Mouse (Mus musculus) megakaryocyte progenitor cell, adult 5-6 weeks (primary cell): Measurements from ENCODE around the gene Tecpr1. TPM values are rescaled to one million over a fixed set of nuclear protein-coding genes. Genes with fewer than 3 reads are reported as not detected.

Experiments
- ATAC-seq: replicated peaks from 2 replicates; pipeline ENCODE4 v1.8.0; 2016; ENCODE audit warnings: mild to moderate bottlenecking, moderate TSS enrichment, inconsistent platforms; ENCODE audit not compliant: poor library complexity
- total RNA-seq, 2 experiments: library from RNA; stranded (forward) in 1 of 2; stranded (reverse) in 1 of 2; fragments of 157-497, 149-512 nt in 1 of 2; fragments of 200-1000 nt in 1 of 2; gene quantifications; 2 replicates each; pipeline versions ENCODE4 v1.2.3 to v1.2.4; 2015 to 2017

Tecpr1 gene
- total RNA-seq (2015) (2.0 and 2.3 TPM in 2 replicates), total RNA-seq (2017) (2.1 and 2.5 TPM in 2 replicates)

DNA sequence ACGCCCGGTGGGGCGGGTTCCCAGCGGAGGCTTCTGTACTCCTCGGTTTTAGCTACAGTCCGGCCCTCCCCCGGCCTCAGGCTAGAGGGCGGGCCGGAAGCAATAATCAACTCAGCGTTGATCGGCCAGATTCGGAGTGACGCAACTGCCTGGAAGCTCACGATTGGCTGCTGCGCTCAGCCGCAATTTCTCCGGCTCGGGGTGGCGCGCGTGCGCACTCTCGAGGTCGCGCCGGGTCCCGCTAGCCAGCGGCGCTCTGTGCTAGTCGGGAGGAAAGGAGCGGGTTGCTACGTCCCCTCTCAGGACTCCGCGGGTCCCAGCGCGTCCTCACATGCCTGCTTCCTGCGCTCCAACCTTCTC is at the start of gene Tecpr1:
Gene Tecpr1, minus strand, starts transcription at position 113 of the 360 bp plus-strand sequence.
- peak; percentile 90 for ATAC-seq

DNA sequence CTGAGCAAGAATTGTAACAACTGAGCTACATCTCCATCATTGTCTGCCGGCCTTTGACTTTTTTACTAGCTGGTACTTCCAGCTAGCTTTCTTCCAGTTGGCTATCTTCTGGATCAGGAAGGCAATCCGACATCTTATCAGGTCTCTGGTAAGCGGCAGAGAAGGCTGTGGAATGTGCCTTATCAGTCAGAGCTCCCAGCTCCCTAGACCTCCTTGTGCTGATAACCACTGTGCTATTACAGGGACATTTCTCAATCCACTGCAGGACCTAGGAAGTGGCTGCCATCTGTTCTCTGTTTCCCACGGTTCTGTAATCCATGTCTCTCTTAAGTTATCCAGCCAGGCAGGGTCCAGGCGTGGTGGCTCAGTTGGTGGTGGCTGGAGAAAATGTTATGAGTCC is 48.4 kb upstream of the Tecpr1 start:
- peak; percentile 38; the same call in 1 of the 2 replicates for ATAC-seq

DNA sequence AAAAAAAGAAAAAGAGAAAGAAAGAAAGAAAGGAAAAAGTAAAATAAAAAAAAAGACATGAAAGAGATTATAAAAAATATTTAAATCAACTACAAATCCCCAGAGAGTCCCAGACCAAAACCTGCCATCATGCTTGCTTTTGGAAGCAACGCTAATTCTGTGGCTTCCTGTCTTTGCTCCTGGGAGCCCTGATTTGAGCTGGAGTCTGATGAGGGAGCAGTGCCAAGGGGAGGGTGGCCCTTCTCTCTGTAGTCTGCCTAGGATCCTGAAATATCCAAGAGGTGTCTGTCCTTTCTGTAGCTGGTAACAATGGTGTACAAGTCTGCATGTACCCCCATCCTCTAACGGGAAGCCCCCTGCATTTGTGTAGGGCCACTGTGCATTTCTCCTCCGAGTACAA is 47.7 kb upstream of the Tecpr1 start:
- ATAC-seq: no peak

DNA sequence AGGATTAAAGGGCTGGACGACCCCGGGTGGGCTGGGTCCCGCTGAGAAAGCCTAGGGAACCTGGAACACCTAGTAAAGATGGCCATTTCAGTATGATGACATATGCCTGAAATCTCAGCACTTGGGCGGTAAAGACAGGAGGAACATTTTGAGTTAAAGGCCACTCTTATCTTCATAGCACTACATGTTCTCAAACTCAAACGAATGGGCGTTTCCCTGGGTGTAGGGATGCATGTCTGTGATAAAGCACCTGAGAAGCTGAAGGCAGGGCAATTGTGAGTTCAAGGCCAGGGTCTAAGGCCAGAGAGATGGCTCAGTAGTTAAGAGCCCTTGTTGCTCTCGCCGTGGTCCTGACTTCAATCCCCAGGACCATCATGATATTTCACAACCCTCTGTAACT is 47.0 kb upstream of the Tecpr1 start:
- ATAC-seq: peak; percentile 44; the same call in 1 of the 2 replicates

DNA sequence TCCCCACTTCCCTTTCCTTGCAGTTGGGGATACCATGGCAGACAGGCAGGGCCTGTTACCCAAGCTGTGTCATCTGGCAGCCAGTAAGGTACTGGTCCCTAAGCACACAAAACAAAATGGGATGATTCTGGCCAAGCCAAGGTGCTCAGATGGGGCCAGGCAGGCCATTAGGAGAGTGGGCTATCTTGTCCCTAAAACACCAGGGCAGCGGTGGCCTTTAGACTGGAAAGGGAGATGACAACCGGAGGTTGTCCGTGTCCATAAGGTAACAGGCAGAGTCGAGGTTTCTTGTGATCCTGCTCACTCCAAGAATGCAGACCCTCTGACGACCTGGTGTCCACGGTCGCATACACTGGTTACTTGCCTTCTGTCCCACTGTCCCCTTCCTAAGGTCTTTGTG is 46.5 kb upstream of the Tecpr1 start:
- no peak; the same call in 1 of the 2 replicates for ATAC-seq

DNA sequence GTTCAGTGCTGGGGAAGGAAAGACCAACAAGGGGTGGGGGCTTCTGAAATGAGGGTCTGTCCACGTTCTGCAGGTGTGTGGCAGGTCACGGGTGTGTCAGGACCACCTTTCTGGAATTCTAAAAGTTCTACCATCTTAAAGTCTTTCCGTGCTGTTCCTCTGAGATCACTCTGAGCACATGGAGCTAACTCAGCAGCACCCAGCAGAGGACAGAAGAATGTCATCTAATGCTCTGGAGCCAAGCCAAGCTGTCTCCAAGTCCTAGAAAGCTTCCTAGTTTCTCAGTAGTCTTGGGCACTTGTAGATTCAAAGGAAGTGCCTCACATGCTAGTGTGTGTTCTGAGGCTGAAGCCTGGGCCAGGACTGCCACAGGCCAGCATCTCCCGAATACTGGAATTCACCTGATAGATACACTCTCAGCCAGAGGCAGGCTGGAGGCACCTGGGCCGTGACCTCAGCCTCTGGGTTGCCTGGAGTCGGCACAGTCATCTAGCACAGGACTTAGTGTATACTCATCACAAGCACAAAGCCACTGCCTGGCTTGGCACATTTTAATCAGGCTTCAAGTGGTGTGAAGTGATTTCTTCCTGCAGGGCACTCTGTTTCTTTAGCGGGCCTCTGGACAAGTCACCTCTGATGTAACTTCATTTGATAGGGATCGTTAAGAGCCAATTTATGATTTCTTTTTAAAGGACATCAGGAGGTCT is 44.3 kb upstream of the Tecpr1 start:
- no peak for ATAC-seq

DNA sequence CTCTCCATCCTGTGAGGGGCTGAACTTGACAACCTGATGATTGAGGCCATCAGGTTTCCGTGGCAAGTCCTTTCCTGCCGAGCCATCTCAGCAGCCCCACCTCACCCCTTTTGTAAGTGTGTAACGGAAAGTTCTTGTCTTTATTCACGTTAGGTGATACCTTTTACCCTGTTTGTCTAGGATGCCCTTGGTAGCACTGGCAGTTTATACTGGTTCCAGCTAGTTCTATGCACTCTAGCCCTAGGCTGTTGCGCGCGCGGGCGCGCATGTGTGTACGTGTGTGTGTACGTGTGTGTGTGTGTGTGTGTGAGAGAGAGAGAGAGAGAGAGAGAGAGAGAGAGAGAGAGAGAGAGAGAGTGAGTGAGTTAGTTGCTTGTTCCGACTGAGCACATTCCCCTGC is 40.1 kb upstream of the Tecpr1 start:
- ATAC-seq: no peak

DNA sequence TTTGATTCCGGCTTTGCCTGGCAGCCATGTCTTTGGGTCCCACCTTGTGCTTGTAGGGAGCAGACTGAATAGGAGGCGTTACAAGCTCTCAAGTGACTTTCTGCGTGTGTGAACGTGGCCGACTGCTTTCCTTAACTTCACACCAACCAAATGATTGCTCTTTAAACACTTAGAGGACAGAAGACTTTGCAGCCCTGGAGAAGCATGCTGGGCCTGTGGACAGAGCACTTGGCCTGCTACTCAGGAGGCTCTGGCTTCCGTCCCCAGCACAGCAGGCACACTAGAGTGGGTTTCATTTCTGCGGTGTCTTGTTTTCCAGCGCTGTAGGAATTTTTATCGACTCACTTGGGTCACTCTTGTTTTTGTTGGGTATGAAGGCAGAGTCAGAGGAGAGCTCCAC is 39.7 kb upstream of the Tecpr1 start:
- no peak for ATAC-seq

DNA sequence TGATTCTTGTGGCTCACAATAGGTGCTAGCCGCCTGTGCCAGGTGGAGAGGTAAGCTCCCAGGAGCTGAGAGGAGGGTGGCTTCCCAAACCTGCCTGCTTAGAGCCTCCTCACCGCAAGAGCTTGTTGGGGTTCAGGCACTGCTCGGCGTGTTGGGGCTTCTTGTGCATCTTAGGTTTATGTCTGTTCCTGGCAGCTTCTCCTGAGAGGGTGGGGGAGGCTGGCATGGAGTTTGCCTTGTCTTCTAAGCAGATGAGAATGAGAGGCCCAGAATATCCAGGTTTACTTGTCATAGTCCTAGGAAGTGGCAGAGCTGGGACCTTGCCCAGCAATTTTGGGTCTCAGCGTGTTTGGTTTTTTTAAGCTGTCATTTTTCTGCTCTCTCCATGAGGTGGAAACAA is 38.4 kb upstream of the Tecpr1 start:
- no peak for ATAC-seq

DNA sequence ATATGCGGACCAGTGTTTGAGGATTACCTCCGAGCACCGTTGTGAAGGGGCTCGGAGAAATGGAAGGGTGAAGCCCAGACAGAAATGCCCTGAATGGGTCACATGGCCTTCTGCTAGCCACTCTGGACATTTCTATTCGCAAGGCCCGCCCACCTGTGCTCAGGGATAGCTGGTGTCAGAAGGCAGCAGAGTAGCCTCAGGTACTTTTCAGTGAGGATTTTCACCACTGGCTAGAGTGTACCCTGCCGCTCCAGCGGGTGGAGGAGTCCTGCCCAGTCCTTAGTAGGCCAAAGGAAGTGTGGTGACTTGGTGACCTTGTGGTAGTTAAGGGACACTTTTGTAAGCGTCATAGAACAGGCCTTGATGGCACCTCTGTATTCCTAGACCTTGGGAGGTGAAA is 37.9 kb upstream of the Tecpr1 start:
- ATAC-seq: no peak

DNA sequence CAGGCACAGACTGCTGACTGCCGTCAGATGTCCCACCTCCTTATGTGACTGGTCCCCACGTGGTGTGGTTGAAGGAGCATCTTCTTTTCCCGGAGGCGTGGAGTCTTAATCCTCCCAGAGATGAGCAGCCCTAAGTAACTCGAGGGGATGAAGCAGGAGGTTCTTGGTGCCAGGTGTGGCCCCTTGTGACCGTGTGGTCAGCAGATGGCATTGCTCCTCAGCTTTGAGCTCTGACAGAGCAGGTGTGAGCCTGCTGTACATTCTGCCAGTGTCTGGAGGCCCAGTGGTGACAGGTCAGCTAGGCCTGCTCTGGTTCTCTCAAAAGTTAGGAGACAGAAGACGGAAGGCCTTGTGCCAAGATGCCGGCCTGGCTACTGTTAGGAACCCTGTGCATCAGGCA is 37.0 kb upstream of the Tecpr1 start:
- ATAC-seq: no peak

DNA sequence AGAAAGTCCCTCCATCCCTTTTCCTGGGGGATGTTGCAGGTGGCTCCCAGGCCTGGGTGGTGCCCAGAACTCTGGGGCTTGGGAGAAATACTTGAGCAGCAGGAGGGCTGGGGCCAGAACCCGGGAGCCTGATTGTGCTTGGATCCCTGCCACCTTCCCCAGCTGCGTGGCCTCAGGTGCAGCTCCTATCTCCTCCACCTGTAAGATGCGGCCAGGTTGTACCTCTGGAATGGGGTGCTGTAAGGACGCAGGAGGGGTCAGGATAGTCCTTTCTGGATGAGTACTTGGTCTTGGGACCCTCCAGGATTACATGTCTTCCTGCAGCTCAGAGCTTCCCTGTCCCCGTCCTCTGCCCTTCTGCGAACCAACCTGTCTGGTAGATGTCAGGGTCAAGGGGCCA is 35.8 kb upstream of the Tecpr1 start:
- ATAC-seq: no peak

DNA sequence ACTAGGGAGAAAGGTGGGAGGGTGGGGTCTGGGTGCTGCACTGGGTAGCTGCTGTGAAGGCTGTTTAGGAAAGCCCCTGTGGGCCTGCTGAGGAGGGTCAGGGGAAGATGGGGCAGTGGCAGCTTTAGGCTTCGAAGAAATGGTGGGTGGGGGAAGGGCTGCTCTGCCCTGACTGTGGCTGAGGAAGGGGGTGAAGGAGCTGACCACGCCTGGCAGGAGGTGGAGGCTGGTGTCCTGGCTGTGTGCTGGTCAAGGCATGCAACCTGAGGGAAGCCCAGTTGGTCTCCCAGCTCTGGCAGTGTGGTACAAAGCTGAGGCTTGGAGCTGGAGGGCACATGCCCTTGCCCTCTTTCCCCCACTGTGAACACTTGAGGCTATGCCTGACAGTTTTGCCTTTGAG is 35.3 kb upstream of the Tecpr1 start:
- ATAC-seq: no peak

DNA sequence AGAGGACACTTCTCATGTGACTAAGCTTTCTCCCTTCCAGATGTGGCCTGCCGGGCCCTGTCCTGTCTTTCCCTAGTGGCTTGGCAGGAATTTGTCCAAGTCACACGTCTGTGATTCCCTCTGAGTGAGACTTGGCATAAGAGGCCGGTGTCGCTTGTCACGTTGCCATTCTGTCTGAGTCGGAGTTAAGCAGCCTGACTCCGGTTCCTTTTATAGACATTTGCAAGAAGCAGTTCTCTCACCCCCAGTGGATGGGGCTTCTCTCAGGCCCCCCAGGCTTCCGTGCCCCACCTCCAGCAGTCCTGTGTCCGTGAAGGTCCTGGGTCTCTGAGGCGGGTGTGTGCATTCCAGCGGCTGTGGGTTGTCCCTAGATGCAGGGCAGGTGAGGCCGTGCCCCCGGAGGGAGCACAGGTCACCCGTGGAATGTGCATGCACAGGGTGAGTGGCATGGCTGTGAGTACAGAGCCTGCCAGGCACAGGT is 34.8 kb upstream of the Tecpr1 start:
- ATAC-seq: no peak

DNA sequence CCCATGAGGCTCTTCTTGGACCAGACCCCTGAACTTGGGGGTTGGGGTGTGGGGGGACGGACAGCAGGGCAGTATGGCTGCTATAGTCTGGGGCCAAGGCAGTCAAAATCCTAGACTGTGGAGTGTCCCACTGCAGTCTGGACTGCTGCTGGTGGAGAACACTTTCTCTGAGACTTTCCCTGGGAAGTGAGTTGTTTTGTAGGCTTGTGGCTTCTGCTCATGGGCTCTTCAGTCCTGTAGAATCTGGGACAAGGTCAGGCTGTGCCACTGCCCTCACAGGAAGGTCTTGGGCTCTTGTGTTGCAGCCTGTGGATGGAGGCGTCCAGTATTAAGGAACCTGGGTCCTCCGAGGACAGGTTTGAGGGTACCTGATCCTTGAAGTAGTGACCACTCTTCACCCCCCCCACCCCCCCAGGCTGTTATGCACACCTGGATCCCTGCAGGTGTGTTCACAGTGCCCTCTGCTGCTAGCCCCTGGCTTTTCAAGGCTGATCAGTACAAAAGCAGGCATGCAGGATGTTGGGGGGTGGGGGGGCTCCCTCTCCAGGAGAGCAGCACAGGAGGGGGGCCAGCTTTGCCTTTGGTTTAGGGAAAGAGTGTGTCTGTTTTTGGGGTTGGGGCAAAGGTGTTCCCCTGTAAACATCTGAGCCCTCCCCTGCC is 34.2 kb upstream of the Tecpr1 start:
- no peak for ATAC-seq

DNA sequence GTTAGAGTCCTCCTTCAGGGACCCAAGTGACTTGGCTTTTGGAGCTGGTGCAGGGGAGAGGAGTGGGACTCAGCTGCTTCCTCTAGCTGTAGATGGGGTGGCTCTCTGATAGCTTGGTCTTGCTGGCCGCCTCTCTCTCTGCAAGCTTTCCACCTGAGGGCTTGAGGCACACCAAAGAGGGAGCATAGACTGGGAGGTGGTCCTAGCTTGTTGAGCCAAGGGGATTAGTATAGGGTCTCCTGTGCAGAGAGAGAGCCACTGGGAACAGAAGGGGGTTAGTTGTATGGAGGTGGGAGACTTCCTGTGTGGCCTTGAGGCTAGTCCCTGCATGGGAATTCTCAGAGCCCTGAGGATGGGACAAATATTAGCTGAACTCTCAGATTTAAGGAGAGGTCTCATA is 33.5 kb upstream of the Tecpr1 start:
- ATAC-seq: no peak

DNA sequence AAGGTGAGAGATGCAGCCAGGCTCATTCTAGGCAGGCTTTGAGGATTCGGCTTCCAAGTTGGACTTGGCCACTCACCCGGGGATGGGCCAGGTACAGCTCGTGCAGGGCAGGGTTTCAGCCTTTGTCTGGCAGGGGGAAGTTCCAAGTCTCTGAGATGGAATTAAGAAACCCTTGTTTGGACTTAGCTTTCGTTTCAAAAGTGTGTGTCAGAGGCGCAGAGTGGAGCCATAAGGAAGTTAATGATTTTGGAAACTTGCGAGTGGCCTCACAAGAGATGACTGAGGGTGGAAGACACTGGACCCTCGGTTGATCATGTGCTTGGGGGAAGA is 33.1 kb upstream of the Tecpr1 start:
- ATAC-seq: peak; percentile 5

DNA sequence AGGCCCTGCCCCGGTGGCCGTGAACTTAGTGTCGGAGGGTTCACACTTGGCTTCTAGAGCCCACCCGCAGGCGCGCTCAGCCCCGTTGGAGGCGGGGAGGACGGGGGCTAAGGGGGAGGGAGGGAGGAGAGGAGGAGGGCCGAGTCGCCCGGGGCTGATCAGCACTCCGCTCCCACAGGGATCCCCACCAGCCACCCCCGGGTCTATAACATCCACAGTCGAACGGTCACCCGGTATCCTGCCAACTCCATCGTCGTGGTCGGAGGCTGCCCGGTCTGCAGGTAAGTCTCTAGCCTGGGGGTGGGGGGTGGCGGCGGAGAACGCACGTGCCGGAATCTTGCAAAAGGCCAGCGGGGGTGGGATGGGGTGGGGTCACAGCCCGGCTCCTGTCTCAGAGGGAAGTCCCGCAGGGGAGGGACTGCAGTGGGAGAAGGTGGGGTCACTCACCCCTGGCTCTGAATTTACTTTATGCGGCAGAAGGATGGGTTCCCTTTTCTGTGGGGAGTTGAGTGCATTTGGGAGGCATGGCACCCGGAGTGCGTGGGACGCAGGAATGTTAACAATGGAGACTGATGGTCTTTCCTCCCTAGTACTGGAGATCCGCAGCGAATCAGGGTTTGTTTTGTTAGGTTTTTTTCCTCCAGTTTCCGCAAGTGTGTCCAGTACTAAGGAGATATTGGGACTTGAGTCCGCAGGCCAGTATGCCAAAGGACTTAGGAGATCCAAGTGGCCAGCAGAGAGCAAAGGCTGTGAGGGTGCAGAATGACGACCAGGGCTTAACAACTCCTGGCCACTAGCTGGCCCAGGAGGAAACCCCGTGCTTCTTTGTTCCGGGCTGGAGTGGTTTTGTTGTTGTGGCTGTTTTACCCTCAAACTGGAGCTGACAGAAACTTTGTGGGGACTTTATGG is 32.5 kb upstream of the Tecpr1 start:
- peak; percentile 24 for ATAC-seq

DNA sequence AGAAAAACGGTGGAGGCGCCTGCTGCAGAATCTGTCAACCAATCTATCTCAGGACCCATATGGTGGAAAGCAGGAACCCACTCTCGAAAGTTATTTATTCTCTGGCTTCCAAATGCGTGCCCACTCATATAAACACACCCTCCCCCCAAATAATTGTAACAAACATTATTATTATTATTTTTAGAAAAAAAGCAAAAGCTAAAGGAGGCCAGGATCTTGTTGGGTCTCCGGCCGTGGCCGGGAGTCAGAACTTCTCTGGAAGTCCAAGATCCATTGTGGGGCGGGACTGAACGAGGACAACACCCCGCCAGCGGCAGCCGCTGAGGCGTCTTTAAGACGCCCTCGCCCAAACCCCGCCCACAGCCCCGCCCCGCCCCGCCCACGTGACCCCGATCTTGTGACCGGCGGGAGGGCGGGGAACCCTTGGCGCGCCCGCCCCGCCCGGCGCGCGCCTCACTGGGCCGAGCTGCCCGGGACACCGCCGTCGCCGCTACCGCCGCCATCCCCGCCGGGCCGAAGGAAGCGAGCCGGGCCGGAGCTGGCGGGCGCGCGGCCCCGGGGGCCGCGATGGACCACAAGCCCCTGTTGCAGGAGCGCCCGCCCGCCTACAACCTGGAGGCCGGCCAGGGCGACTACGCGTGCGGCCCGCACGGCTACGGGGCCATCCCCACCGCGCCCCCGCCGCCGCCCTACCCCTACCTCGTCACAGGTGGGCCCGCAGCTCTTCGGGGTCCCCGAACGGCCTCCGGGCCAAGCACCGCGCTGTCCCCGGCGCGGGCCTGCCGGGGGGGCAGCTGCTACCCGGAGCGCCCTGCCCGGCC is 31.6 kb upstream of the Tecpr1 start:
- ATAC-seq: peak; percentile 45

DNA sequence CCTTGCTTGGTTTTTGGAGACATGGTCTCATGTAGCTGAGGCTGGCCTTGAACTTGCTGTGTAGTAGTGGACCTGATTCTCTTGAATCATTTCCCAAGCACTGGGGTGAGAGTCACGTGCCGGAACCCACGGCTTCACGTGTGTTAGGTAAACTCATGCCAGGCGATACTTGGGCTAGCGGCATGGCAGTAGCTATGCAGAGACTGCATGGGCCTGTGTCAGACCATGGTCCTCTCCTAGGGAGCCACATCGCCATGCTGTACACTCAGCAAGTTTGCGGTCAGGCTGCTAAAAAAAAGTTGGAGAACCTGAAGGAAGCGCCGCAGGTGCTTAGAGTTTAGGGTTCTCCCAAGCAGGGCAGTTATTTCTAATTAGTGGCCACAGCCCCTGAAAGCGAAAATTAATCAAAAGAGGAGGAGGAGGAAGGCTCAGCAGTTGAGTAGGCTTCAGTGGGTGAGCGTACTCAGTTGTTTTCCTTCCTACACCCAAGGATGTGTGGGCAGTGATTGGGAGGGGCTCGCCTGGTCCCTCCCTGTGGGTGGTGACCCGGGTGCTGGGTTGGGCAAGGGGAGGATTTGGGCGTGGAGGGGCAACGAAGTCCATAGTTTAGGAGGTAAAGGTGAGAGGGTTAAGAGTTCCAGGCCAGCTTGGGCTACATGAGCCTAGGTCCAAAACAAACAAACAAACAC is 30.9 kb upstream of the Tecpr1 start:
- peak; percentile 48 for ATAC-seq
